Mouse (Mus musculus) monocyte, adult 2 months (primary cell): ENCODE data around the gene Atg14.
"Not testable (repeated sequence)": the region's sequence is repeated elsewhere in the genome, so short reads cannot be mapped to it uniquely, and the experiment has no call there.

Source experiments
- DNase-seq, 2 experiments: peaks; one replicate each; pipeline ENCODE4 v3.0.0; 2022; ENCODE audit warnings: low spot score in 2 of 2, low read depth in 1 of 2

Atg14 gene

GRCm38 (mm10) chr14:47570549-47570948, at the start of gene Atg14:
Atg14 (minus strand) TSS chr14:47570649.
- DNase-seq = not testable (repeated sequence)

GRCm38 (mm10) chr14:47618891-47619290, 48.4 kb upstream of the Atg14 start:
- no peak for DNase-seq

- DNase-seq = no peak
Measured at GRCm38 (mm10) chr14:47613254-47613653, 42.8 kb upstream of the Atg14 start.

GRCm38 (mm10) chr14:47597942-47598388, 27.5 kb upstream of the Atg14 start:
- no peak for DNase-seq

- DNase-seq = no peak
Measured at GRCm38 (mm10) chr14:47594426-47595103, 24.1 kb upstream of the Atg14 start.

GRCm38 (mm10) chr14:47590391-47590975, 20.0 kb upstream of the Atg14 start:
- no peak for DNase-seq

- DNase-seq = no peak
Measured at GRCm38 (mm10) chr14:47589444-47589843, 19.0 kb upstream of the Atg14 start.

- DNase-seq = no peak
Measured at GRCm38 (mm10) chr14:47584346-47584745, 13.9 kb upstream of the Atg14 start.

- no peak for DNase-seq
Measured at GRCm38 (mm10) chr14:47581681-47582080, 11.2 kb upstream of the Atg14 start.

- DNase-seq = no peak
Measured at GRCm38 (mm10) chr14:47581280-47581679, 10.8 kb upstream of the Atg14 start.

- no peak for DNase-seq
Measured at GRCm38 (mm10) chr14:47578086-47578485, 7.6 kb upstream of the Atg14 start.

GRCm38 (mm10) chr14:47576687-47577086, 6.2 kb upstream of the Atg14 start:
- no peak for DNase-seq

- no peak for DNase-seq
Measured at GRCm38 (mm10) chr14:47574721-47575120, 4.3 kb upstream of the Atg14 start.

- DNase-seq = no peak
Measured at GRCm38 (mm10) chr14:47572707-47573106, 2.3 kb upstream of the Atg14 start.

- DNase-seq = peak; percentile 75 to 81
Measured at GRCm38 (mm10) chr14:47567962-47568652, 2.3 kb downstream of the Atg14 start.

- DNase-seq = no peak
Measured at GRCm38 (mm10) chr14:47563106-47563505, 7.3 kb downstream of the Atg14 start.

- no peak for DNase-seq
Measured at GRCm38 (mm10) chr14:47562530-47562929, 7.9 kb downstream of the Atg14 start.

- no peak for DNase-seq
Measured at GRCm38 (mm10) chr14:47560714-47561113, 9.7 kb downstream of the Atg14 start.

- DNase-seq = no peak
Measured at GRCm38 (mm10) chr14:47555225-47555624, 15.2 kb downstream of the Atg14 start.

GRCm38 (mm10) chr14:47554236-47554635, 16.2 kb downstream of the Atg14 start:
- no peak for DNase-seq

- no peak for DNase-seq
Measured at GRCm38 (mm10) chr14:47553380-47553779, 17.1 kb downstream of the Atg14 start.

GRCm38 (mm10) chr14:47551668-47552067, 18.8 kb downstream of the Atg14 start:
- DNase-seq = no peak
